Mouse (Mus musculus) small intestine, adult 2 months (tissue): ENCODE results near the gene Rin1. TPM values are rescaled to one million over a fixed set of nuclear protein-coding genes. Genes with fewer than 3 reads are reported as not detected.

Experiments used
- H3K27ac ChIP-seq: fragments of 200-500 bp; 2 replicates; pipeline ENCODE4 v1.5.1; 2012; ENCODE audit warnings: low read depth, low read length, control low read depth, inconsistent platforms; ENCODE audit not compliant: insufficient read depth
- H3K27me3 ChIP-seq: fragments of 200-500 bp; 2 replicates; pipeline ENCODE4 v1.6.1; 2012; ENCODE audit warnings: mild to moderate bottlenecking, moderate library complexity, low read length, inconsistent platforms; ENCODE audit not compliant: control insufficient read depth, insufficient read depth
- H3K36me3 ChIP-seq: fragments of 200-500 bp; 2 replicates; pipeline ENCODE4 v1.6.1; 2012; ENCODE audit warnings: mild to moderate bottlenecking, low read length, control low read depth, inconsistent platforms; ENCODE audit not compliant: control insufficient read depth, insufficient read depth
- H3K4me1 ChIP-seq: fragments of 200-500 bp; 2 replicates; pipeline ENCODE4 v1.6.1; 2012; ENCODE audit warnings: low read length, inconsistent platforms, mixed read lengths; ENCODE audit not compliant: control insufficient read depth, insufficient read depth, insufficient read length
- H3K4me3 ChIP-seq: fragments of 200-500 bp; 2 replicates; pipeline ENCODE4 v1.5.1; 2012; ENCODE audit warnings: low read depth, mild to moderate bottlenecking, control low read depth, inconsistent platforms, low read length, moderate library complexity
- CTCF ChIP-seq: fragments of 200-500 bp; IDR thresholded peaks from 2 replicates; pipeline ENCODE4 v1.5.1; 2012; ENCODE audit warnings: low read depth, mild to moderate bottlenecking, control low read depth, inconsistent platforms, low read length, moderate library complexity, mixed read lengths; ENCODE audit not compliant: insufficient replicate concordance, insufficient read length; ENCODE audit errors: extremely low read depth
- POLR2A ChIP-seq: fragments of 200-500 bp; IDR thresholded peaks from 2 replicates; pipeline ENCODE4 v1.6.1; 2012; ENCODE audit warnings: low read depth, mild to moderate bottlenecking, control low read depth, inconsistent platforms, low read length, moderate library complexity
- WGBS: fragments of 180-500 bp; shearing (Covaris S2); methylation state at CpG from one replicate; pipeline ENCODE4 v1.1.7; 2018; 5-methylcytosine and 5-hydroxymethylcytosine counted together
- polyA plus RNA-seq: library from polyadenylated mRNA; depleted of rRNA; stranded (reverse); fragments of >200 nt; gene quantifications from 2 replicates; pipeline ENCODE4 v1.2.3, GENCODE M21; 2012

Rin1 gene
- polyA plus RNA-seq, 1 experiment, result 8.2 TPM

DNA sequence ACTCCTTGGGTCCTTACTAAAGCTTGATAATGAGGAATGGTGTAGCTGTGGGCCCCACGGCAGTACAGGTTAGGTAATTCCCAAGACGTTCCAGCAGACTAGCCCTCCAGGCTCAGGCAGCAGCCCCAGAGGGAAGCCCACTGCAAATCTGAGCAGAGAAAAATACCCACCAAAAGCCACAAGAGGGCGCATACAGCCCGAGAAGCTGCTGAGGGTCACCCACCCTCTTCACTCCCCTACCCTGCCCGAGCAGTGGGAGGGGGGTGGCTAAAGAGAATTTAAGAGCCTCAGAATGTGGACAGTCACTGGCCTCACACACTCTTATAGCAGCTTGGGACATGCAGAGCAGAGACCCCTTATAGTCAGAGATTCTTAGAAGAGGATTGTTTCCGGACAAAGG lies 6.0 kb downstream of the Rin1 start:
- Histone ChIP-seq H3K27me3 (no peaks in the 10 kb centered on the region), H3K36me3 (no peaks in the 10 kb centered on the region), H3K27ac (no peak overlapping the region), H3K4me1 (no peaks in the 10 kb centered on the region; the same call in 1 of the 2 replicates), H3K4me3 (no peak overlapping the region)
- WGBS, result 20% methylated on average over 6 of the region's 6 CpGs
- TF ChIP-seq POLR2A (no peak), CTCF (peak; percentile 72; the same call in 1 of the 2 replicates)

DNA sequence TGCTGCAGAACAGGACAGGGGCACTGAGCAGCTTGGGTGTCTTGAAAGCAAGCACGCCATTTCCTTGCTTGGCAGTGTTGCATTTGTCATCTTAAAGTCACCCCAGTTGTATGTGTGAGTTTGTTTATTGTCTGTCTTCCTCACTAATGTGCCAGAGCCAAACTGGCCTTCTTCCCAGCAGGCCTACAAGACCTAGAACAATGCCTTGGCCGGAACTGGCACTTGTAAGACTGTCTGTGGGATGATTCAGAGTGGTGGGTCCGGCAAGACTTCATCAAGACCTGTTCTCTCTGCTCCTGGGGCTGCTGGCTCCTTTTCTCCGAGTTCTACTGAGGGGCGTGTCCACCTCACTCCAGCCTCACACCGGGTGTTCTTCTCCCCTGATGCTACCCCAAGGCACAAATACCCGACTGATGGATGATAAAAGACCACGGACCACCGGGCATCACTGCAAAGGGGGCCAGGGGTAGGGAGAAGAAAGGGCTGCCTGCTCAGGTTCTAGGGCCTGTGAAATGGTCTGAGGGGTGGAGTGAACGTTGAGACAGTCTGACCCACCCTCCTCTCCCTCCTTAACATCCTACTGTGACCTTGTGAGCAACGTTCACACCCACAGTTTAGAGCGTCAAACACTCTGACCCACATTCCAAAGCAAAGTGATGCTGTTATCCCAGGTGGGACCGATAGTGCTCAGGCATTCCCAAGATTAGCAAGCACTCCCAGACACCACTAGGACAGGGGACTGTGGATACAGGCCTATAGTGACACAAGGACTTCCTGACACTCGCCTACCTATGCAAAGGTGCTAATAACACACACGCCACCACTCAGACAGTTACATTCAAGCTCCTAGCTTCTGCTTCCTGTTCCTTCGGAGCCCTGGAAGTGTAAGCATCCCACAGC lies 7.8 kb downstream of the Rin1 start:
- Histone ChIP-seq H3K4me1 (no peaks in the 10 kb centered on the region), H3K36me3 (no peaks in the 10 kb centered on the region), H3K27me3 (no peaks in the 10 kb centered on the region), H3K4me3 (no peak overlapping the region), H3K27ac (no peak overlapping the region)
- TF ChIP-seq CTCF, result no peak
- no peak for TF ChIP-seq POLR2A
- WGBS, result 28% methylated on average over 16 of the region's 16 CpGs

DNA sequence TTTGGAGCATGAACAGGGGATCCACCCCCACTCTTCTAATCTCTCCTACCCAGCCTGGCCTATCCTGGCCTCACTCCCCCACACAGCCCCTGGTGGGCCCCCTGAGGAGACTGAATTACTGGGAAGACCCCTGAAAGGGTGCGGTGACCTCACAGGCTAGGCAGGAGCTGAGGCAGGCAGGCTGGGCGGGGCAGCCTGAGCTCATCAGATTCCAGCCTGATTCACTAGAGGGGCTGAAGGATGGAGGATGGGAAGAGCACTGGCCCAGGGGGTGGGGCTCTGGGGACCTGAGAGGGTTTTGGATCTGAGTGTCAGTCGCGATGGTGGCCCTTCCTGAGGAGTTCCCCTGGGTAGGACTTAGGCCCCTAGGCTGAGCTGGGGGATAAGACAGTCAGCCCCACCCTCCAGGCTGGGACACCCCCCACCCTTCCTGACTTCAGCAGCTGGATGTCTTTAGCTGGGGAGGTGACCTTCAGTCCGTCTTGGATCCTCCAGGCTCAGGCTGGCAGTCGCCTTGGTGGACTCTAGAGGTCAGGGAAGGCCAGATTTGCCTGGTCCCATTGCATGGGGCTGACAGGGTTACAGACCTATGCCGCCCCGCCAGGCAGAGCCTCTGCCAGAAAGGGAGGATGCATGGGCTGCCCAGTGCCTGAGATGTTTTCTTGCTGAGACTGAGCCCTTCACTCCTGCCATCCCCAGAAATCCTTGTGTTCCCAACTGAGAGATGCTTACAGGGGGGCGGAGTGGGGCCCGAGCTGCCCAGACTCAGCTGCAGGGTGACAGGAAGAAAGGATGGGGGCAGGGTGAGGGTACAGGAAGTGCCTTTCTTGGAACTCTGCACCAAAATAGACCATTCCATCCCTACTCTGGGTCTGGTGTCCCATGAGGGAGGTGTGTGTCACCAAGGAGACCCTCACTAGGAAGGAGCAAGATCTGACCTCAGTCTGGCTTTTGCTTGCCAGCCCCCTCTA lies 8.8 kb downstream of the Rin1 start:
- Histone ChIP-seq H3K27ac (no peak overlapping the region), H3K36me3 (no peaks in the 10 kb centered on the region), H3K4me3 (no peak overlapping the region), H3K27me3 (no peaks in the 10 kb centered on the region), H3K4me1 (no peaks in the 10 kb centered on the region)
- TF ChIP-seq POLR2A (no peak), CTCF (no peak)
- 24% methylated on average over 10 of the region's 10 CpGs for WGBS

DNA sequence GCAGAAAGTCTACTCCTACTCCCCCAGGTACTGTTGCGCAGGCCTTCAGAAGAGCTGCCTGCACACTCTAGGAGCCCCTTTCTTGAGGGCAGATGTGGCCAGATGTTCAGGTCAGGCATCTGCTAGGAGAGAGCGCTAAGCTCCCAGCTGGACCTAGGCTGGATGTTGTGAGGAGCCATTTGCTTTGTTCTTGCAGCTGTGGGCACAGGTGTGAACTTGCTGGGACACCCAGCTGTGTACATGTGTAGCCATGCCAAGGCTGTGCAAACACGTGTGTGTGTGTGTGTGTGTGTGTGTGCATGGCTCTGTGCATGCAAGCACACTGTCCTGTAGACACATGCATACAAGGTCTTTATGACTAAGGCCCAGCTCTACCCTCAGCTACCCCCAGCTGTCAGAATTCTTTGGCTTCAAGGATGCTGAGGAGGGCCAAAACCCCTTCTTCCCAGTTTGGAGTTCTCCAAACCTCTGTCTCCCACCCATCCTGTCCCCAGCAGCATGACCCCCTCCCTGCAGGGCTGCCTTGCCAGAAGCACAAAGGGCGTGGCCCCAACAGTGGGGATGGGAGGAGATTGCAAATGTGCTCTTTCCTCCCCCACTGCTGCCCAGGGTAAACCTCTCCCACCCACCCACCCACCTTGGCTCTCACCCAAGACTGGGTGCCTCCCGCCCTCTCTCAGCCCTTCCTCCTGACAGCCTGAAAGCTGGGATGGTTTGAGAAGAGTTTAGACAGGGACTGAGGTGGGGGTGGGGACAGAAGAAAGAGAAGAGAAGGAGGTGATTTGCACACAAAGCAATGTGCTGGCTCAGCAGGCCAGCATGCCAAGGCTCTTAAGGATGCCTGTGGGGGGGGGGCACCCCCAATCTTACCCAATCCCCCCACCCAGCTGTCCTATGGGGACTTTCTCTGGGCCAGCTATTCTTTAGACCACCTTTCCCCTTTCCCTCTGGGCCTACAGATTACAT lies 10.4 kb downstream of the Rin1 start:
- WGBS, result 39% methylated on average over 5 of the region's 5 CpGs
- TF ChIP-seq CTCF (no peak), POLR2A (no peak)
- Histone ChIP-seq H3K27ac (no peak overlapping the region), H3K36me3 (no peaks in the 10 kb centered on the region), H3K4me3 (no peak overlapping the region), H3K27me3 (no peaks in the 10 kb centered on the region), H3K4me1 (no peaks in the 10 kb centered on the region)

DNA sequence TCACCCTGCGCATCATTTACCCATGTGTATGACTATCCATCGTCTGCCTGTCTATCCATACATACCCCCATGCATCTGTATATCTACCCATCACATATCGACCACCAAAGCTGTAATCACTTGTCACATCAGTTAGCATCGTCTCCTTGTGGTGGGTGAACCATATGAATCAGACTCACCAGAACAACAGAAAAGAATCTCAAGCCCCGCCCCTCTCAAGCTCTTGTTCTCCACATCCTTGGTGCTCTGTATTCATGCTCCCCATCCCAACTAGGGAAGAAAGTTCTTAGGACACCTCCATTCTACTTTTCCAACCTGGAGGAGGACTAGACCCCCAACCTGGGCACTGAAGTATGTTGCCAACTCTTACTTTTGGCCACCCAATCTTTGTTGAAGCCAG lies 11.8 kb downstream of the Rin1 start:
- no peak for TF ChIP-seq POLR2A
- TF ChIP-seq CTCF, result no peak
- Histone ChIP-seq H3K4me1 (no peaks in the 10 kb centered on the region; the same call in 1 of the 2 replicates), H3K27ac (no peak overlapping the region), H3K36me3 (no peaks in the 10 kb centered on the region), H3K4me3 (no peak overlapping the region), H3K27me3 (peaks cover 2% of the 10 kb centered on the region; the same call in 1 of the 2 replicates)
- WGBS, result 77% methylated on average over 5 of the region's 5 CpGs

DNA sequence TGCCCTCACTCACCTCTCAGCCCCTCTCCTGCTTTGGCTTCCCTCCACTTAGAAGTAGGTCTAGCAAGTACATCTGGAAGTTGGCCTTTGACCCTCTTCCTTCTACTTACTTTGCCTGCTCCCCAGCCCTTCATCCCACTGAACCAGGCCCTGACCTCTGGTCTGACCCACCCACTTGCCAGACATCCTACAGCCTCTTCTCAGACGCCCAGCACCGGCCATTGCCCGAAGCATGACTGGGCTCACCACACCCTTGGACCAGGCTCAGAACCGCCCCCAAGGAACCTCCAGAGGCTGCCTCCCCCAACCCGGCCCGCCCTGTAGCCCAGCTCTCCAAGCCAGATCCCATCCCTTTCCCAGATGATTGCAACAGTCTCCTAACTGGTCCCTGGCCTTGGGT lies 12.2 kb downstream of the Rin1 start:
- WGBS, result 53% methylated on average over 6 of the region's 6 CpGs
- Histone ChIP-seq H3K27ac (no peak overlapping the region), H3K27me3 (peaks cover 6% of the 10 kb centered on the region; the same call in 1 of the 2 replicates), H3K36me3 (no peaks in the 10 kb centered on the region), H3K4me3 (no peak overlapping the region), H3K4me1 (peaks cover 3% of the 10 kb centered on the region; the same call in 1 of the 2 replicates)
- TF ChIP-seq CTCF (no peak), POLR2A (no peak)
